Comparison of ENCODE assay signal across 8 mouse cellular contexts in genomic region chr13:68581086-68581740, GRCm38 (mm10). TPM values are rescaled to one million over a fixed set of nuclear protein-coding genes. Genes with fewer than 3 reads are reported as not detected.
A peak's percentile ranks its signal among the peaks of the same experiment; 100 is the strongest.
DNase-seq lines count a peak whose midpoint lies in the region; ATAC-seq lines count a peak whose summit lies in the region.

No protein-coding gene starts in this region.

- peaks cover 7% of the 10 kb centered on the region for H3K4me1 ChIP-seq in heart, embryonic 10.5 days
- H3K4me1 ChIP-seq in embryonic facial prominence, embryonic 13.5 days = peaks cover 15% of the 10 kb centered on the region
- peaks cover 20% of the 10 kb centered on the region; the same call in 1 of the 2 replicates for H3K4me1 ChIP-seq in limb, embryonic 15.5 days

- peak; percentile 6; the same call in 1 of the 2 replicates for ATAC-seq in embryonic facial prominence, embryonic 13.5 days (ENCODE audit: insufficient number of reproducible peaks, insufficient read depth, low FRiP score, low TSS enrichment, low read depth)
- no peak for ATAC-seq in limb, embryonic 15.5 days (ENCODE audit: insufficient number of reproducible peaks, low FRiP score, low TSS enrichment, low read depth)

- no peaks in the 10 kb centered on the region for H3K9me3 ChIP-seq in heart, embryonic 10.5 days
- no peaks in the 10 kb centered on the region for H3K9me3 ChIP-seq in embryonic facial prominence, embryonic 13.5 days
- no peaks in the 10 kb centered on the region for H3K9me3 ChIP-seq in limb, embryonic 15.5 days

- H3K36me3 ChIP-seq in heart, embryonic 10.5 days = peaks cover 57% of the 10 kb centered on the region
- H3K36me3 ChIP-seq in embryonic facial prominence, embryonic 13.5 days = peaks cover 49% of the 10 kb centered on the region
- peaks cover 49% of the 10 kb centered on the region for H3K36me3 ChIP-seq in limb, embryonic 15.5 days

- 26% methylated on average over 14 of the region's 14 CpGs for WGBS in heart, embryonic 10.5 days
- WGBS in embryonic facial prominence, embryonic 13.5 days = 23% methylated on average over 14 of the region's 14 CpGs
- 21% methylated on average over 14 of the region's 14 CpGs for WGBS in limb, embryonic 15.5 days

- no peak for DNase-seq in heart, embryonic 10.5 days (ENCODE audit: low spot score)
- DNase-seq in heart, postnatal 4 days = no peak
- DNase-seq in B cell, adult 2 months = peak; percentile 2 to 3
- DNase-seq in frontal cortex, postnatal 25 days (ENCODE audit: low spot score in 2 of 2) = no peak
- no peak for DNase-seq in retina, postnatal 1 day
- no peak for DNase-seq in left cerebral cortex, postnatal 25 days (ENCODE audit: low spot score in 2 of 2)

- H3K27me3 ChIP-seq in heart, embryonic 10.5 days (ENCODE audit: insufficient read depth, poor library complexity, severe bottlenecking) = no peaks in the 10 kb centered on the region
- no peaks in the 10 kb centered on the region for H3K27me3 ChIP-seq in embryonic facial prominence, embryonic 13.5 days
- H3K27me3 ChIP-seq in limb, embryonic 15.5 days = no peaks in the 10 kb centered on the region

- H3K9ac ChIP-seq in embryonic facial prominence, embryonic 13.5 days = peak overlapping the region; percentile 85
- peak overlapping the region; percentile 56 for H3K9ac ChIP-seq in limb, embryonic 15.5 days

- H3K27ac ChIP-seq in heart, embryonic 10.5 days = peak overlapping the region; percentile 90
- H3K27ac ChIP-seq in embryonic facial prominence, embryonic 13.5 days = peak overlapping the region; percentile 84
- peak overlapping the region; percentile 91 for H3K27ac ChIP-seq in limb, embryonic 15.5 days

- intact Hi-C loops in left cerebral cortex, postnatal 25 days (cut with DNase I) = no loop called here

- H3K4me3 ChIP-seq in heart, embryonic 10.5 days = peak overlapping the region; percentile 84
- peak overlapping the region; percentile 80 for H3K4me3 ChIP-seq in embryonic facial prominence, embryonic 13.5 days
- H3K4me3 ChIP-seq in limb, embryonic 15.5 days = peak overlapping the region; percentile 94

- peak overlapping the region; percentile 89 for H3K4me2 ChIP-seq in embryonic facial prominence, embryonic 13.5 days
- peak overlapping the region; percentile 61 for H3K4me2 ChIP-seq in limb, embryonic 15.5 days

RNA-seq across cellular contexts. Expression of gene Mtrr, which starts 0.7 kb away (rescaled TPM):
- polyA plus RNA-seq in heart, embryonic 10.5 days (2016; fragmentation: Nextera tagmentation; extraction: Ambion mirVana) = 28.9 and 32.1 TPM in 2 replicates
- 10 to 100 TPM; 16.0 to 16.9 TPM for total RNA-seq in heart, postnatal 4 days (2021)
- polyA plus RNA-seq in embryonic facial prominence, embryonic 13.5 days (2015; fragmentation: Nextera tagmentation; extraction: Ambion mirVana) = 17.8 and 18.8 TPM in 2 replicates
- polyA plus RNA-seq in limb, embryonic 15.5 days (2015; fragmentation: Nextera tagmentation; extraction: Ambion mirVana) = 19.0 and 20.3 TPM in 2 replicates
- total RNA-seq in left cerebral cortex, postnatal 25 days (2021) = 10 to 100 TPM; 15.8 to 17.0 TPM

RNA-seq across cellular contexts. Expression of gene Fastkd3, which starts 0.8 kb away (rescaled TPM):
- 30.3 and 32.9 TPM in 2 replicates for polyA plus RNA-seq in heart, embryonic 10.5 days (2016; fragmentation: Nextera tagmentation; extraction: Ambion mirVana)
- total RNA-seq in heart, postnatal 4 days (2021) = 10 to 100 TPM; 10.2 to 12.3 TPM
- 37.3 and 37.4 TPM in 2 replicates for polyA plus RNA-seq in embryonic facial prominence, embryonic 13.5 days (2015; fragmentation: Nextera tagmentation; extraction: Ambion mirVana)
- 30.1 and 32.2 TPM in 2 replicates for polyA plus RNA-seq in limb, embryonic 15.5 days (2015; fragmentation: Nextera tagmentation; extraction: Ambion mirVana)
- total RNA-seq in left cerebral cortex, postnatal 25 days (2021) = 10 to 100 TPM; 13.2 to 16.0 TPM

RNA-seq across cellular contexts. Expression of gene 1700001L19Rik, which starts 16.0 kb away (rescaled TPM):
- 0.28 and 0.39 TPM in 2 replicates for polyA plus RNA-seq in heart, embryonic 10.5 days (2016; fragmentation: Nextera tagmentation; extraction: Ambion mirVana)
- not detected for total RNA-seq in heart, postnatal 4 days (2021)
- 0.37 and 0.62 TPM in 2 replicates for polyA plus RNA-seq in embryonic facial prominence, embryonic 13.5 days (2015; fragmentation: Nextera tagmentation; extraction: Ambion mirVana)
- 0.31 and 0.45 TPM in 2 replicates for polyA plus RNA-seq in limb, embryonic 15.5 days (2015; fragmentation: Nextera tagmentation; extraction: Ambion mirVana)
- total RNA-seq in left cerebral cortex, postnatal 25 days (2021) = 10 to 100 TPM; 20.6 to 27.6 TPM

Comparison
In these comparisons a context has a peak if more than half of its experiments do, and no peak if none do; other contexts are left out.
1. DNase-seq: peak in B cell, adult 2 months (2 of 2); none in heart, embryonic 10.5 days (single experiment), heart, postnatal 4 days (single experiment), frontal cortex, postnatal 25 days (0 of 2), retina, postnatal 1 day (single experiment) and left cerebral cortex, postnatal 25 days (0 of 2).
2. Peak in every context shown above with its lines, with median percentiles within 50 percentile points of each other: H3K27ac ChIP-seq and H3K4me3 ChIP-seq.